Mouse (Mus musculus) MEL (cell line): ENCODE data around the gene Tmem115.

ENCODE experiments used
- CTCF ChIP-seq, 3 experiments: IDR thresholded peaks in 2 of 3; conservative IDR thresholded peaks in 1 of 3; 2 replicates each; pipeline ENCODE4 v1.5.1; 2011 to 2012; ENCODE audit warnings: low read length in 3 of 3, low read depth in 2 of 3, mild to moderate bottlenecking in 2 of 3, improper control_type of control experiment in 1 of 3, inconsistent platforms in 1 of 3, mixed read lengths in 1 of 3, moderate library complexity in 1 of 3; ENCODE audit not compliant: control insufficient read depth in 1 of 3, insufficient read depth in 1 of 3, poor library complexity in 1 of 3, severe bottlenecking in 1 of 3
- E2F4 ChIP-seq: IDR thresholded peaks from 2 replicates; pipeline ENCODE4 v1.6.1; 2011; ENCODE audit warnings: low read depth, low read length, improper control_type of control experiment, borderline replicate concordance
- EP300 ChIP-seq, 2 experiments: IDR thresholded peaks; 2 replicates each; pipeline ENCODE4 v1.6.1; 2011; ENCODE audit warnings: improper control_type of control experiment in 2 of 2, low read length in 2 of 2, low read depth in 1 of 2, mild to moderate bottlenecking in 1 of 2
- GATA1 ChIP-seq: IDR thresholded peaks from 2 replicates; pipeline ENCODE4 v1.6.1; 2011; ENCODE audit warnings: low read depth, low read length, improper control_type of control experiment
- MAFK ChIP-seq: IDR thresholded peaks from 2 replicates; pipeline ENCODE4 v1.6.1; 2011; ENCODE audit warnings: low read depth, mild to moderate bottlenecking, low read length, improper control_type of control experiment, borderline replicate concordance
- MXI1 ChIP-seq: IDR thresholded peaks from 2 replicates; pipeline ENCODE4 v1.6.1; 2011; ENCODE audit warnings: mild to moderate bottlenecking, low read depth, low read length, improper control_type of control experiment
- POLR2A ChIP-seq, 2 experiments: IDR thresholded peaks; 2 replicates each; pipeline ENCODE4 v1.6.1; 2011 to 2012; ENCODE audit warnings: low read length in 2 of 2, mild to moderate bottlenecking in 2 of 2, control low read depth in 1 of 2, improper control_type of control experiment in 1 of 2, low read depth in 1 of 2, moderate library complexity in 1 of 2; ENCODE audit not compliant: control insufficient read depth in 1 of 2, insufficient read depth in 1 of 2, poor library complexity in 1 of 2
- POLR2AphosphoS2 ChIP-seq: IDR thresholded peaks from 2 replicates; pipeline ENCODE4 v1.6.1; 2011; ENCODE audit warnings: low read length, improper control_type of control experiment
- TAL1 ChIP-seq: IDR thresholded peaks from 2 replicates; pipeline ENCODE4 v1.6.1; 2012; ENCODE audit warnings: mild to moderate bottlenecking, inconsistent platforms, low read length, moderate library complexity, mixed read lengths
- UBTF ChIP-seq: IDR thresholded peaks from 2 replicates; pipeline ENCODE4 v1.6.1; 2012; ENCODE audit warnings: low read depth, mild to moderate bottlenecking, inconsistent platforms, low read length, improper control_type of control experiment, moderate library complexity, borderline replicate concordance; ENCODE audit not compliant: insufficient read depth
- USF2 ChIP-seq, 2 experiments: IDR thresholded peaks; 2 replicates each; pipeline ENCODE4 v1.6.1; 2011 to 2012; ENCODE audit warnings: improper control_type of control experiment in 2 of 2, low read length in 2 of 2, borderline replicate concordance in 1 of 2, inconsistent platforms in 1 of 2, low read depth in 1 of 2, mild to moderate bottlenecking in 1 of 2; ENCODE audit not compliant: insufficient read depth in 1 of 2
- ZC3H11A ChIP-seq: IDR thresholded peaks from 2 replicates; pipeline ENCODE4 v1.6.1; 2012; ENCODE audit warnings: low read depth, mild to moderate bottlenecking, inconsistent platforms, low read length, improper control_type of control experiment
- ZNF384 ChIP-seq: IDR thresholded peaks from 2 replicates; pipeline ENCODE4 v1.6.1; 2012; ENCODE audit warnings: low read depth, mild to moderate bottlenecking, inconsistent platforms, low read length, improper control_type of control experiment

DNA sequence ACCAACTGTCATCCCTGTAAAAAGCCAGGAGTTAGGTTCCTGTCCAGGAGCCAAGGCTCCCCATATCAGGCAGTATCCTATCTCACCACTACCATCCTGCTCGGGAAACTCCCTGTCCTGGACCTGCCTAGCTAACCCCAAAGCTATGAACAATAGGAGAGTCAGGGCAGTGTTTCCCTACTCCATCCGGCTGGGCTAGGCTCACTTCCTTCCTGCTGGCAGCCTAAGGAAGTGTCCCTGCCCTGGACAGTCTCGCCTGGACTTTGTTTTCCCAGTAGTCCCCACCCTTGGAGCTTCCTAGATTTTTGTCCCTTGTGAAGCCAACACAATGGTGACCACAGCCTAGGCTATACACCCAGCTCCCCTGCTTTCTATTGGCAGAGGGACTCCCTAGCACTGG is 33.1 kb downstream of the Tmem115 start:
- TF ChIP-seq CTCF (IDR thresholded peaks at IDR 0.05 in 2 of 3, conservative IDR thresholded peaks at IDR 0.05 in 1 of 3; ENCODE audit: control insufficient read depth in 1 of 3, insufficient read depth in 1 of 3, low read depth in 2 of 3, low read length in 3 of 3, poor library complexity in 1 of 3, severe bottlenecking in 1 of 3) (no peak), E2F4 (no peak), POLR2A (IDR thresholded peaks at IDR 0.05; ENCODE audit: control insufficient read depth in 1 of 2, insufficient read depth in 1 of 2, low read depth in 1 of 2, low read length in 2 of 2, poor library complexity in 1 of 2) (no peak), UBTF (no peak), EP300 (IDR thresholded peaks at IDR 0.05; ENCODE audit: low read depth in 1 of 2, low read length in 2 of 2) (no peak), ZNF384 (no peak), ZC3H11A (no peak), MXI1 (no peak), MAFK (no peak), USF2 (IDR thresholded peaks at IDR 0.05; ENCODE audit: borderline replicate concordance in 1 of 2, insufficient read depth in 1 of 2, low read depth in 1 of 2, low read length in 2 of 2) (no peak), GATA1 (no peak), POLR2AphosphoS2 (no peak), TAL1 (no peak)
